Mouse (Mus musculus) embryonic fibroblast, embryonic 13.5 days (primary cell): ENCODE results near the gene Edem2.

Source experiments
- CTCF ChIP-seq: IDR thresholded peaks from 2 replicates; pipeline ENCODE4 v1.5.1; 2011; ENCODE audit warnings: mild to moderate bottlenecking, control low read depth, low read length, moderate library complexity, borderline replicate concordance; ENCODE audit not compliant: insufficient read depth
- POLR2A ChIP-seq: IDR thresholded peaks from 2 replicates; pipeline ENCODE4 v1.6.1; 2011; ENCODE audit warnings: low read depth, mild to moderate bottlenecking, control low read depth, low read length, moderate library complexity

DNA sequence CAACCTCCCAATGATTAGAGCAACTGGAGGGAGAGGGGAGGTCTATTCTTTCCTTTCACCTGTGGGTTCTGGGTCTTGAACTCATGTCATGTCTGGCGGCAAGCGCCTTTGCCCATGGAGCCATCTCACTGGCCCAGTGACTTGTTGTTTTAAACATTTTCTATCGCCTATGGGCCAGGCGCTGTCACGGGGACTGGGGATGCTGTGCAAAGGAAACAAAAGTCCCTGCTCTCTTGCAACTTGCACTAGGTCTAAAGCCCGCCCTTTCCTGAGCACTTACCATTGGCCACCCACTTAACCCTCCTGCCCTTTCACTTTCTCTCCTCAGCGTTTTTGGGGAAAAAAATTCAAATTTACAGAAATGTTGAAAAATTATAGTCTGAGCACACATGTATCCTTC is 32.4 kb downstream of the Edem2 start:
- no peak for TF ChIP-seq CTCF
- no peak for TF ChIP-seq POLR2A
